Mouse (Mus musculus) hindbrain, embryonic 16.5 days (tissue): Measurements from ENCODE around the gene Gm15140. TPM values are rescaled to one million over a fixed set of nuclear protein-coding genes. Genes with fewer than 3 reads are reported as not detected.
"Not testable (repeated sequence)": the region's sequence is repeated elsewhere in the genome, so short reads cannot be mapped to it uniquely, and the experiment has no call there.

Source experiments
- ATAC-seq: fragments of 200-750 bp; cut with Nextera tagmentation; 2 replicates; pipeline ENCODE4 v1.8.0; 2017; ENCODE audit warnings: moderate TSS enrichment, moderate library complexity
- H3K27ac ChIP-seq: fragments of 300-500 bp; sonication (generic); 2 replicates; pipeline ENCODE4 v1.5.1; 2014; ENCODE audit warnings: low read depth, mild to moderate bottlenecking, control low read depth, low read length, moderate library complexity
- H3K27me3 ChIP-seq: fragments of 300-500 bp; sonication (generic); replicated peaks from 2 replicates; pipeline ENCODE4 v1.6.1; 2014; ENCODE audit warnings: low read length; ENCODE audit not compliant: control insufficient read depth, insufficient read depth
- H3K36me3 ChIP-seq: fragments of 300-500 bp; sonication (generic); 2 replicates; pipeline ENCODE4 v1.6.1; 2014; ENCODE audit warnings: mild to moderate bottlenecking, low read length, moderate library complexity, mixed read lengths; ENCODE audit not compliant: control insufficient read depth, insufficient read depth
- H3K4me1 ChIP-seq: fragments of 300-500 bp; sonication (generic); 2 replicates; pipeline ENCODE4 v1.6.1; 2014; ENCODE audit warnings: low read depth, low read length; ENCODE audit not compliant: control insufficient read depth, insufficient read depth
- H3K4me2 ChIP-seq: fragments of 300-500 bp; sonication (generic); 2 replicates; pipeline ENCODE4 v1.6.1; 2014; ENCODE audit warnings: mild to moderate bottlenecking, low read length, control low read depth, moderate library complexity
- H3K4me3 ChIP-seq: fragments of 300-500 bp; sonication (generic); 2 replicates; pipeline ENCODE4 v1.5.1; 2014; ENCODE audit warnings: mild to moderate bottlenecking, low read length, control low read depth, moderate library complexity
- H3K9ac ChIP-seq: fragments of 300-500 bp; sonication (generic); 2 replicates; pipeline ENCODE4 v1.6.1; 2014; ENCODE audit warnings: low read depth, mild to moderate bottlenecking, control low read depth, low read length, moderate library complexity
- H3K9me3 ChIP-seq: fragments of 300-500 bp; sonication (generic); 2 replicates; pipeline ENCODE4 v1.6.1; 2014; ENCODE audit warnings: mild to moderate bottlenecking, low read length, moderate library complexity; ENCODE audit not compliant: control insufficient read depth
- WGBS: fragments of 180-500 bp; shearing (Covaris S2); extraction: QIAGEN DNeasy Blood & Tissue Kit; methylation state at CpG from one replicate; pipeline ENCODE4 v1.1.7; 2014; 5-methylcytosine and 5-hydroxymethylcytosine counted together
- polyA plus RNA-seq: library from polyadenylated mRNA; unstranded; fragments of >200 nt; fragmentation: Nextera tagmentation; extraction: Ambion mirVana; gene quantifications from 2 replicates; pipeline ENCODE4 v1.2.1, GENCODE M21; 2015

The Gm15140 gene
- polyA plus RNA-seq, result not detected in 2 replicates

DNA sequence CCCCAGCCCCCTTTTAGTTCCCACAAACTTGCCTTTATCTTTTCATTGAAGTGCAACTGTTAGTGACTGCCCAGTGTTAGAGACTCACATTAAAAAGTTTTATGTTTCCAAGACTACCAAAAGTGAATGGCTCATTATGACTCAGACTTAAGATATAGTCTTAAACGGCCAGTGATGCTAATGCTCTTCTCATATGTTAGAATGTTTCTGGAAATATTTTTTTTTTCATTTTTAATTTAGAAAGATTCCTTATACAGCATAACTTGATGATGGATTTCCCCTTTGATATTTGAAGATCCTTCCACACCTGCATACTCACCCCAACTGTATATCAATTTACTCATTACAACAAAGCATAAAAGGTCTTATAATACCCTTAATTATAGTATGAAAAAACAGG lies at the start of gene Gm15140:
Gene Gm15140, minus strand, starts transcription at position 101 of the 400 bp plus-strand sequence.
- not testable (repeated sequence) for H3K27ac ChIP-seq, H3K9me3 ChIP-seq, H3K4me3 ChIP-seq, H3K27me3 ChIP-seq, ATAC-seq, H3K36me3 ChIP-seq, H3K9ac ChIP-seq, H3K4me2 ChIP-seq, H3K4me1 ChIP-seq
- 63% methylated on average over 1 of the region's 1 CpGs for WGBS

Other genes starting within 250 kb of the Gm15140 start
- not detected in 2 replicates for gene Samt1, start 108.0 kb downstream of the Gm15140 start, polyA plus RNA-seq
- gene 4921511M17Rik, start 86.9 kb downstream of the Gm15140 start, polyA plus RNA-seq, result not detected in 2 replicates
- not detected in 2 replicates for gene Gm10057, start 65.6 kb downstream of the Gm15140 start, polyA plus RNA-seq
- gene 4930524N10Rik, start 222.7 kb upstream of the Gm15140 start, polyA plus RNA-seq, result not detected in 2 replicates